Mouse (Mus musculus): ENCODE data around the gene Oxct1. TPM values are rescaled to one million over a fixed set of nuclear protein-coding genes. Genes with fewer than 3 reads are reported as not detected.
A peak's percentile ranks its signal among the peaks of the same experiment; 100 is the strongest.

The Oxct1 gene
- polyA plus RNA-seq, 1 experiment from 2014 or later = 424 TPM

DNA sequence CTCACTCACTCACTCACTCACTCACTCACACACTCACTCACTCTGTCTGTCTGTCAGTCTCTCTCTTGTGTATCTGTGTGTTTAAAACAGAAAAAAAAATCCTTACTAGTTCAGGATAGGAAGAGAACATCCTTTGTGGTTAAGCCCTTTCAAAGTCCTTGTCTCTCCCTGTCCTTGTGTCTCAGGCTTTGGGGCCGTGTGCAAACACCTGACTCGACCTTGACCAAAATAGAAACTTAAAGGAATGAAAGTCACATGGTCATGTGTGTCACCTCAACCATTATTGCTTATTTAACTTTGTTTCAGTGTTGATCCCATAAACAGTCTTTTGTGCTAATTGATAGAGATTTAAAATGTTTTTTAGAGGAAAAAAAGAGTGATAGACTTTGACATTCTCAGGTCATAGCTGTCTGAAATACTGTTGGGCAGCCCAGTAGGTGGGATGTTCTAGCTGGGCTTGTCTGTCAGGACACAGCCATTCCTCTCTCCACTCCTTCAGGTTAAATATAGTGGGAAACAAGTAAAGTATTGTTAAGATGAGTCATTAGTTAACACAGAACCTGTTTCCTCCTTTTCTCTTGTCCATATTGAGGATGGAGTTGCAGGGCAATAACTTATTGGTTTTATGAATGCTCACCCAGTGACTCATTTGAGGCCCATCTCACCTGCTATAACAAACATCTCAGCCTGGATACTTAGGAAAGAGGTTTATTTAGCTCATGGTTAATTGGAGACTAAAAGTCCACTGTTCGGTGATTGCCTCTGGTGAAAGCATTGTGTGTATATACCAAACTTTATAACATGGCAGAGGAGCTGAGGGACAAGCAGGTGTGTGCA lies 7.2 kb downstream of the Oxct1 start:
- 90% methylated on average over 3 of the region's 3 CpGs for WGBS
- Histone ChIP-seq H3K9ac (replicated peaks) (no peak overlapping the region), H3K4me3 (replicated peaks) (no peak overlapping the region), H3K4me2 (no peak overlapping the region), H3K27me3 (replicated peaks) (no peaks in the 10 kb centered on the region), H3K27ac (replicated peaks) (no peak overlapping the region), H3K36me3 (peaks cover 28% of the 10 kb centered on the region), H3K4me1 (peaks cover 5% of the 10 kb centered on the region), H3K9me3 (replicated peaks) (no peaks in the 10 kb centered on the region)
- no peak for ATAC-seq (ENCODE audit: low FRiP score)

DNA sequence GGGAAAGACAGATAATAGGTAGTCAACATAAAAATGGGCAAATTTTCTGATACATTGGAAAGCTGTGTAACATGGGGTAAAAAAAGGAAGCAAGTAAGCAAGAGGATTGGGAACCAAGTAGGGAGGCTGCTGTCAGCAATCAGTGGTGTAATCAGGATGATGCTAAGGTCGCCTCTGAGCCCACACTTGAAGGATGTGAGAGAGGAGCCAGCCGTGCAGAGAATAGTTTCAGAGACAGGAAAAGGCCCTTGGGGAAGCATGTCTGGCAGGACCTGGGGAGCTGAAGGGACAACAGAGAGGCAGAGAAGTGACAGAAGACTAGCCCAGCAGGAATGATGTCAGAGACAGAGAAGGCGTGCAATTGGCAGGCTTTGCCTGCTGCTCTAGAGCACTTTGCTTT lies 16.2 kb downstream of the Oxct1 start:
- no peak overlapping the region for H3K4me2 ChIP-seq
- H3K27me3 ChIP-seq (replicated peaks) = no peaks in the 10 kb centered on the region
- peaks cover 38% of the 10 kb centered on the region for H3K36me3 ChIP-seq
- no peak overlapping the region for H3K4me3 ChIP-seq (replicated peaks)
- H3K9me3 ChIP-seq (replicated peaks) = no peaks in the 10 kb centered on the region
- no peak for ATAC-seq (ENCODE audit: low FRiP score)
- WGBS = 70% methylated on average over 3 of the region's 3 CpGs
- no peaks in the 10 kb centered on the region for H3K4me1 ChIP-seq
- no peak overlapping the region for H3K9ac ChIP-seq (replicated peaks)
- H3K27ac ChIP-seq (replicated peaks) = no peak overlapping the region

DNA sequence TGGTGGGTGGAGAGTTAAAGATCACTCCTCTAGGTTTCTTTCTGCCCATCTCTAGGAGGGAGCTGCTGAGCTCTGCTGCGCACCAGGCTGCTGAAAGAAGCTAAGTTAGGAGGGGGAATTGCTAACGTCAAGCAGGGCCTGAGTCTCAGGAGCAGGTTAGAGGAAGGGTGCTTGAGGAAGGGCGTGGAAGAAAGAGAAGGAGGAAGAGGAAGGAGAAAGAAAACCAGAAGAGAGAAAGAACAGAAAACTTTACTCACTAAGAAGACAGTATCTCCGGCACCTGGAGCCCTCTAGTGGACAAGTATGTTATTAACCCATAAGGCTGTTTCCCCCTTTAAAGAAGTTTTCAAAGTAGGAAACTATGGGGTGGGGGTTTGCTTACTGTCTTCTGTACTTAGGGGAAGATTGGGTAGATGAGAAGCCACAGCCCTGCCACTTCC lies 16.9 kb downstream of the Oxct1 start:
- Histone ChIP-seq H3K27ac (replicated peaks) (no peak overlapping the region), H3K4me3 (replicated peaks) (no peak overlapping the region), H3K27me3 (replicated peaks) (no peaks in the 10 kb centered on the region), H3K36me3 (peaks cover 33% of the 10 kb centered on the region), H3K4me2 (no peak overlapping the region), H3K9me3 (replicated peaks) (no peaks in the 10 kb centered on the region), H3K4me1 (no peaks in the 10 kb centered on the region), H3K9ac (replicated peaks) (no peak overlapping the region)
- ATAC-seq (ENCODE audit: low FRiP score) = peak; percentile 33; the same call in 1 of the 2 replicates
- WGBS = 27% methylated on average over 4 of the region's 4 CpGs

DNA sequence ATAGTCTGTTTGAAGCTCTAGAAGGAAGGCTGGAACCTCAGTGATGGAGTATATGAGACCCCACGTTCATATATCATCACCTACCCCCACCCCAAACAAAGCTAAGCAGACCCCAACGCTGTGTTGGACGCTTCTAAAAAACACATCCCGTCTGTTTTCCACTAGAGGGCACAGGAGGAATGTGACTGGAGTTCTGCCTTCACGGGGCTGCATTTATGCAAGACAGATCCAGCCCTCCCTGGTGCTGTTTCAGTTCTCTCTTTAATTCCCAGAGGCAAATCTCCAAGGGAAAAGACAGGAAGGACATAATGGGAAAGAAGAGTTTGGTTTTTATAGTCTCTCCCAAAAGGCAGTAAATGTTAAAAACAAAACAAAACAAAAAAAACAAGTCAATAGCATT lies 30.4 kb downstream of the Oxct1 start:
- 33% methylated on average over 5 of the region's 5 CpGs for WGBS
- peak; percentile 90 for ATAC-seq (ENCODE audit: low FRiP score)
- no peak overlapping the region for H3K4me3 ChIP-seq (replicated peaks)
- no peak overlapping the region for H3K4me2 ChIP-seq
- H3K4me1 ChIP-seq = no peaks in the 10 kb centered on the region
- no peak overlapping the region for H3K27ac ChIP-seq (replicated peaks)
- no peak overlapping the region for H3K9ac ChIP-seq (replicated peaks)
- peaks cover 50% of the 10 kb centered on the region for H3K36me3 ChIP-seq
- no peaks in the 10 kb centered on the region for H3K9me3 ChIP-seq (replicated peaks)
- H3K27me3 ChIP-seq (replicated peaks) = no peaks in the 10 kb centered on the region

DNA sequence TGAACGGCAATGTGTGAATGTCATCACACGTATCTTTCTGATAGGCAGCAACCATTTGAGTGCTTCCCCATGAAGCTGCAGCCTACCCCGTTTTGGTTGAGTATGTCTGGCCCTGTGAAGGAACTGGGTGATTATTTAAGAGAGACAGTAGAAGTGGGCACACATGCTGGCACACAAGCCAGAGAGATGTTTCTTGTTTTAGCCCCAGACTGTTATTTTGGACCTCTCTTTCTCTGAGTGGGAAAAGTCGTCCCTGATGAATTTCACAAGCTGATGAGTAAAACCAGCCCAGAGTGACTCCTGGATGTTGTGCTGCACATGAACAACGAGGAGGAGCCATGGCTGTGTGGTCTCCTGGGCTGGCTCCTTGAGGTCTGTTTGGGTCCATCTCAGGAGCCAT lies 37.4 kb downstream of the Oxct1 start:
- Histone ChIP-seq H3K27ac (replicated peaks) (no peak overlapping the region), H3K9me3 (replicated peaks) (no peaks in the 10 kb centered on the region), H3K9ac (replicated peaks) (no peak overlapping the region), H3K4me1 (0 out of 2 replicates have a peak, but pooled peaks cover 3% of the 10 kb centered on the region), H3K4me2 (no peak overlapping the region), H3K4me3 (replicated peaks) (no peak overlapping the region), H3K36me3 (peaks cover 43% of the 10 kb centered on the region), H3K27me3 (replicated peaks) (no peaks in the 10 kb centered on the region)
- no peak for ATAC-seq (ENCODE audit: low FRiP score)
- WGBS = 88% methylated on average over 5 of the region's 5 CpGs

DNA sequence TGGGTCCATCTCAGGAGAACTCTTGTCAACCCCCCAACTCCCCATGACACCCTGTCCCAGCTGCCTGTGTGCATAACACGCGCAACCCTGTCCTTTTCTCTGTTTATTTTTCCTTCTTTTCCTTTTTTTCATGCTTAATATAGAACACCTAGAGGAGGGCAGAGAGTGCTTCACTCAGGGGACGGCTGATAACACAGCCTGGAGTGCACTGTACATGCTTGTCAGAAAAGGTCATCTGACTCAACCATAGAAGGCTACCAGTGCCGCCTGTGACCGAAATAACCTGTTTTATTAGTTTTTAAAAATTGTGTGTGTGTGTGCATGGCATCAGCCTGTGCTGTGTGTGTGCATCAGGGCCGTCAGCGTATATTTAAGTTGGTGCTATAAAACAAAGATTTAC lies 37.8 kb downstream of the Oxct1 start:
- no peaks in the 10 kb centered on the region for H3K27me3 ChIP-seq (replicated peaks)
- no peak overlapping the region for H3K4me3 ChIP-seq (replicated peaks)
- 90% methylated on average over 7 of the region's 7 CpGs for whole genome bisulfite sequencing
- no peaks in the 10 kb centered on the region for H3K9me3 ChIP-seq (replicated peaks)
- no peak overlapping the region for H3K27ac ChIP-seq (replicated peaks)
- no peak overlapping the region for H3K9ac ChIP-seq (replicated peaks)
- ATAC-seq (ENCODE audit: low FRiP score) = no peak
- 0 out of 2 replicates have a peak, but pooled peaks cover 3% of the 10 kb centered on the region for H3K4me1 ChIP-seq
- H3K4me2 ChIP-seq = no peak overlapping the region
- H3K36me3 ChIP-seq = peaks cover 42% of the 10 kb centered on the region

DNA sequence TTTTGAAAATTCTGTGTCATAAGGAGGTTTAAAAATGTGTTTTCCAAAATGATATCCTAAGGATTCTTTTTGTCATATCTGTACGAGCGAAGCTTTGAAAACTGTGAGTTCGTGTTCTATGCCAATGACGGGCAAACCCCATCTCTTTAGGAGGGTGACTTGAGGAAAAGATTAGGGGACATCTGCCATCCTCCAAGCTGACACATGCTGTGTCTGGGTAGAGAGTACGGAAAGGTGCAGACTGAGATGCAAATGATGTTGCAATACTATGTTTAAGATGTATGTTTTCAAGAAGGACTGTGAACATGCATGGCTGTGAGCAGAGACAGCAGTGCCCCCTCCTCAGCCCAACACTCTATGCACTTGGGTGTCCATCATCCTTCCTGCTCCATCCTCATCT lies 38.5 kb downstream of the Oxct1 start:
- H3K4me3 ChIP-seq (replicated peaks) = no peak overlapping the region
- 93% methylated on average over 5 of the region's 5 CpGs for WGBS
- H3K27me3 ChIP-seq (replicated peaks) = no peaks in the 10 kb centered on the region
- no peak overlapping the region for H3K4me2 ChIP-seq
- no peak overlapping the region for H3K27ac ChIP-seq (replicated peaks)
- H3K4me1 ChIP-seq = 0 out of 2 replicates have a peak, but pooled peaks cover 3% of the 10 kb centered on the region
- H3K9ac ChIP-seq (replicated peaks) = no peak overlapping the region
- ATAC-seq (ENCODE audit: low FRiP score) = no peak
- peaks cover 36% of the 10 kb centered on the region for H3K36me3 ChIP-seq
- no peaks in the 10 kb centered on the region for H3K9me3 ChIP-seq (replicated peaks)

DNA sequence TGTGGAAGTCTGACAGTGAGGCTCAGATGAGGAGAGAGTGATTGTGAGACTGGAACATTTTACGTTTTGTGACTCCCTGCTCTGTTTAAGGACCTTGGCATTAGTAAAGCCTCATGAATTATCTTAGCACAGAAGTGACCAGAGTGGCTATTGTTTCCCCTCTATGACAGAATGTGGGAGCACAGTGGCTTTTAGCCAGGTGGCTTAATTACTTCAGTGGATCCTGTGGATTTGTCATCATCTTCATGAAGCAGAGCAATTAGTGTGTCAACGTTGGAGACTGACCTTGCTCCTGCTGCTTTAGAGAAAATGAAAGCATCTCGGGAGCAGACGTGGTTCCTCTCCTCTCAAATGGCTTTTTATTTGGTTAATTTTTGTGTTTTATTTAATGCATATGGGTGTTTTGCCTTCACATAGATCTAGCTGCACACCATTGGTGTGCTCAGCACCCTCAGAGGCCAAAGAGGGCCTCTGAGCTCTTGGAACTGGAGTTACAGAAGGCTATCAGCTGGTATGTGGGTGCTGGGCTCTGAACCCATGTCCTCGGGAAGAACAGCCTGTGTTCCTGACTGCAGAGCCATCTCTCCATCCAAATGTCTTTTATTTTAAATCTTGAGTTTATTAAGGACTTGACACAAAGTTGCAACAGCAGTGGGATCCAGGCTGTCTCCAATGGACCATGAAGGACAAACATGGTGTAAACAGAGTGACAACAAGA lies 41.2 kb downstream of the Oxct1 start:
- no peak overlapping the region for H3K4me2 ChIP-seq
- H3K4me1 ChIP-seq = 0 out of 2 replicates have a peak, but pooled peaks cover 3% of the 10 kb centered on the region
- H3K36me3 ChIP-seq = peaks cover 18% of the 10 kb centered on the region
- H3K9me3 ChIP-seq (replicated peaks) = no peaks in the 10 kb centered on the region
- no peak overlapping the region for H3K9ac ChIP-seq (replicated peaks)
- WGBS = 55% methylated on average over 5 of the region's 5 CpGs
- ATAC-seq (ENCODE audit: low FRiP score) = no peak
- no peak overlapping the region for H3K27ac ChIP-seq (replicated peaks)
- no peaks in the 10 kb centered on the region for H3K27me3 ChIP-seq (replicated peaks)
- H3K4me3 ChIP-seq (replicated peaks) = no peak overlapping the region

DNA sequence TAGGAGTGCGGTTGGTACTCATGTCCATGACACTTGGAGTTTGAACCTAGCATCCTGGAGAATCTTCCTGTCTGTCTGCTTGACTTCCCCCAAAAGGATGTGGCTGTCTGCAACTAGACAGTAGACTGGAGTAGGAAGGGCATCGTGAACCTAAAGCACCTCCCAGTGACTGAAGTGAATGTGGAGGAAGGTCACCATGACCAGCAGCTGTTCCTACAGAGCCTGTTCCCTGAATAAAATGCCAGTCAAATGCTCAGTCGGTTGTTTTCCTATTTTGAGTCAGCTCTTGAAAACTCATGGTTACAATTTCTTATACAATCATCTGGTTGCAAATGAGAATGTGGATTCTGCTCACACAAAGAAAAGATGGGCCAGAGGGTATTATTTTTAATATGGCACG lies 51.8 kb downstream of the Oxct1 start:
- H3K4me2 ChIP-seq = no peak overlapping the region
- H3K27me3 ChIP-seq (replicated peaks) = no peaks in the 10 kb centered on the region
- H3K9me3 ChIP-seq (replicated peaks) = no peaks in the 10 kb centered on the region
- ATAC-seq (ENCODE audit: low FRiP score) = no peak
- H3K27ac ChIP-seq (replicated peaks) = no peak overlapping the region
- no peak overlapping the region for H3K9ac ChIP-seq (replicated peaks)
- no peaks in the 10 kb centered on the region for H3K4me1 ChIP-seq
- peaks cover 13% of the 10 kb centered on the region for H3K36me3 ChIP-seq
- WGBS = 92% methylated on average over 4 of the region's 4 CpGs
- no peak overlapping the region for H3K4me3 ChIP-seq (replicated peaks)

DNA sequence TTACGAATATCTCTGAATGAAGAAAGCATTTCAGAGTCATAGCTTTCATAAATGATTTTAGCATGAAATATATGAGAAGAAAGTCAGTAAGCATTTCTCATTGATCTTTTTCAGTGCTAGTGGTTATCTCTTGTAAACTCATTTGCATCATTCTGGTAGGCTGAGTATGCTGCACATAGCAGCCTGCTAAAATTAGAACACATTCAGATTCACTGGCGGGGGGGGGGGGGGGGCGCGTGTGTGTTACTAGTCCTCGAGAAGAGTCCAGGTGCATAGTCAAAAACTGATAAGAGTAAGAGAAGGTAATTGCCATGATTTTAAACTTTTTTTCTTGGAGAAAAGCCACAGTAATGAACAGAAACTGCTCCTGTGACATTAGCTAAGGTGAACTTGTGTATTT lies 52.6 kb downstream of the Oxct1 start:
- no peak overlapping the region for H3K4me3 ChIP-seq (replicated peaks)
- no peaks in the 10 kb centered on the region for H3K9me3 ChIP-seq (replicated peaks)
- no peak overlapping the region for H3K9ac ChIP-seq (replicated peaks)
- H3K36me3 ChIP-seq = peaks cover 11% of the 10 kb centered on the region
- H3K27me3 ChIP-seq (replicated peaks) = no peaks in the 10 kb centered on the region
- no peak overlapping the region for H3K27ac ChIP-seq (replicated peaks)
- no peak for ATAC-seq (ENCODE audit: low FRiP score)
- H3K4me1 ChIP-seq = no peaks in the 10 kb centered on the region
- H3K4me2 ChIP-seq = no peak overlapping the region
- WGBS = 89% methylated on average over 5 of the region's 5 CpGs

DNA sequence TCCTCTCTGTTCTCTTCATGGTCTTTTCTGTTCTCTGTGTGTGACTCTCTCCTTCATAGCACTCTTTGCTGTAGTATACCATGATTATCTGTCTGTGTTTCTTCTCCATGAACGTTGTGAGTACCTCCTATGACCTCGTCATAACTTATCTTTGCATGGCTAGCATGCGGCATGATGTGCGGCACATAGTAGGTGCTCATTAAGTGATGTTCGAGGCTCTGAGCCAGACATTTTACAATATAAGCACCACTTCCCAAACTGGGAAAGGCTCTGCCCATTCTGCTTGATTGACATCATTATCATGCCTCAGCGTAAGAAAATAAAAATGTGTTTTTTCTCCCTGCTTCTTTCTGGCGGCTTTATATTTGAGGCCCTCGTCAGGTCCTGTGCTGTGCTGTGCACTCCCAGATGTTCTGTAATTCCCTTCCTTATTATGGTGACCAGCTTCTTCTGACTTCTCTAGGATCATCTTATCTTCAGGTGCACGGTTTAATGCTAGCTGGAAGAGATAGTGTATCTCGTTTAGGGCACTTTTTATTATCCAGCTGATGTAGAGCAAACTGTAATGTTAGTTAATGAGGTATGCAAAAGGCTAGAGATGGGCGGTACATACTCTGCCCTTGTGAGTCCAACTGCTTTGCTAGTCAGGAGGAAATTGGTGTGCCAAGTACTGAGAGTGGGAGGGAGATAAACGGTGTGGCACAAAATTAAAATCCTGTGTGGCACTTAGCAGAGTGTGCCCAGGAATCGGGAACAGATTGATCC lies 53.4 kb downstream of the Oxct1 start:
- Histone ChIP-seq H3K27me3 (replicated peaks) (no peaks in the 10 kb centered on the region), H3K9me3 (replicated peaks) (no peaks in the 10 kb centered on the region), H3K4me2 (no peak overlapping the region), H3K4me1 (no peaks in the 10 kb centered on the region), H3K27ac (replicated peaks) (no peak overlapping the region), H3K4me3 (replicated peaks) (no peak overlapping the region), H3K36me3 (peaks cover 11% of the 10 kb centered on the region), H3K9ac (replicated peaks) (no peak overlapping the region)
- 83% methylated on average over 13 of the region's 13 CpGs for WGBS
- ATAC-seq (ENCODE audit: low FRiP score) = no peak
